Mouse (Mus musculus): ENCODE measurements around the gene Plekhh2.

Plekhh2 gene

DNA sequence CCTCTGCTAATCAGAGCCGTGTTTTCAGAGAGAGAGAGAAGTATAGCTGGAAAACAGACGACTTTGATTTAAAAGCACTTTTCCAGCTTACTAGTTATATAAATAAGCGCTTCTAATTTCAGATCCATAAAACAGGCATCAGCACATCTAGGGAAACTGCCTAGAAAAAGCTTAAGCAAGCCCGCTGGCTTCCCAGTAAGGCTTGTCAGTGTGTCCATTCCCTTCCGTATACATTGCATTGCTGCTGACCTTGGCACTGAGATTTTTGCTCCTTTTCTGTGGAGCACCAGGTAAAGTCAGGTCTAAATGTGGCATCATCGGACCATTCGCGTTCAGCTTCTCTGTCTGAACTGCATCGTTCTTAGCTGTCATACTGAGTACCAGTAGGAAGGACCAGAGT, 130.6 kb downstream of the Plekhh2 start:
- no peak for DNase-seq (ENCODE audit: low spot score in 2 of 2)

DNA sequence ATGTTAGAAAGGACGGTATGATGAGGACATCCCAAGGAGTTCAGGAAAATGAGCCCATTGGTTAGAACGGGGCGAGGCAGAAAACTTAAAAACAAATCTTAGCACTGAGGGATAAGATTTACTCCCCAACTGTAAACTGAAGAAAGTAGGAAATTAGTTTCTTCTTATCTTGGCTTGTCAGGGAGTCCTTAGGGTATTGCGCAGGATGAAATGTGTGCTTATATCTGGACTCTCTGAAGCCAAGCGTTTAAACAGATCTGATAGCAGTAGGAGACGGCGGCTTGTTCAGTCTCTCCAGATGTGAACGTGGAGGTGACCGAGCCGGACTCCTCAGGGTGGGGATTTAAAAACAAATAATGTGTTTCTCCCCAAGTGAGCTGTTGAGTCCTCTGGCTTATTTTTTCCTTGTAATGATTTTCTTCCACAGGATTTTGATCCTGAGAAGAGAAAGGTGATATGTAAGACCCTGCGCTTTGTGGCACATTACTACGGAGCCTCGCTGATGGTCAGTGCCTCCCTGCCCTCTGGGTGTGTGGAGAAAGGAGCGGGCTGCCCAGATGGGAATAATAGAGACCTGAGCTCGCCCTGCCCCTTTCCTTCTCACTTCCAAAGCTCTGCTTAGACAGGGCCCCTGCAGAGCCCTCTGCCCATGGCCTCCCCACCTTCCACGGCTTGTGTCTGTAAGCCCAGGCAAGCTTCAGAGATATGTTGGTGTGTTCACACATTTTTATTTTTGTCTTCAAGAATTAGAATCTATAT, 132.8 kb downstream of the Plekhh2 start:
- no peak for DNase-seq (ENCODE audit: low spot score in 2 of 2)

DNA sequence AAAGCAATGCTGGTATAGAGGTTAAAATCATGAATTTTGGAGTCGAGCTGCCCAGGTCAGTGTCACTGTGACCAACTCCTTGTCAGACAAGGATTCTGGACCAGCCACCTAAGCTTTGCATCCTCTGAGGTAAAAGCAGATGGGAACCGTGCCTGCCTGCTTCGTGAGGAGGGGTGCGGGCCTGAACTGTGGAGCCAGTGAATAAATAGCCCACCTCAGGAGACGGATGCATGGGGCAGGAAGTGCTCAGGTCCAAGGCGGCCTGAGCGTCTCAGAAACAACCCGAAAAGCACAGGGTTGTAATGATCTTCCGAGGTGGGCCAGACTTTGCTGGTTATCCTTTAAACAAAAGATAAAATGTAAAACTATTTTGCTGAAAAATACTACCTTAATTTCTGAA, 133.4 kb downstream of the Plekhh2 start:
- DNase-seq (ENCODE audit: low spot score in 2 of 2), result no peak

DNA sequence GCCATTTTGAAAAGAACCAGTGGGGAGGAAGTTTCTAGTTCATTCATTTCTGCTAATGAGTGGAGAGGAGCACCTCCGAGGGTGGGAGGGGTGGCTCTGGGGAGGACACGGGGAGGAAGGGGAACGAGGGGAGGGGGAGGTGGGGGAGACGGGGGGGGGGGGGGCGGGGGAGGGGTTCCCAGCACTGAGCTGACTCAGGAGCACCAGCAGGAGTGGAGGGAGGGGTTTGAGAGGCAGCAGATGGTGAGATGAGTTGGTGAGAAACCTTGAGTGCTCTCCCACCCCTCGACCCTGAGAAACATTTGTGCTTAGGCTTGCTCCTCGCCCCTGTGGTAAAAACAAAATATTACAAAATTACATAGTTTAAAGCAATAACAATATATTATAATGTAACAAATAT, 134.2 kb downstream of the Plekhh2 start:
- no peak for DNase-seq (ENCODE audit: low spot score in 2 of 2)

DNA sequence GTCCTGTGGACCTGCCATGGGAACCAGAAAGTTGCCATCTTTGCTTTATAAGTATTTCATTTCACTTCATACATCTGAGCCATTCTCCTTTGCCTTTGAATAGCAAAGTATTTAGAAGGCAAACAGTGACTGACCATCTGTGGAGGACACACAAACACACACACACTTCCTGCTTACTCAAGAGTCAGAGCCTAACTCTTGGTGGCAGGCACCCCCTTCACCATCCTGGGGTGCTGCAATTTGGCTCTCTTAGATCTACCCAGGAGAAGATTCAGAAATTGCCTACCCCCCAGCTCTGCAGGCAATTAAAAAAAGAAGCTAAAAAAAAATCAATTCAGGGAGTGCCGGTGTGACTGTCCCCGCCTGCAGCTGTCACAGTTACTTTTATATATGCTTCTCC, 134.8 kb downstream of the Plekhh2 start:
- DNase-seq (ENCODE audit: low spot score in 2 of 2), result no peak

DNA sequence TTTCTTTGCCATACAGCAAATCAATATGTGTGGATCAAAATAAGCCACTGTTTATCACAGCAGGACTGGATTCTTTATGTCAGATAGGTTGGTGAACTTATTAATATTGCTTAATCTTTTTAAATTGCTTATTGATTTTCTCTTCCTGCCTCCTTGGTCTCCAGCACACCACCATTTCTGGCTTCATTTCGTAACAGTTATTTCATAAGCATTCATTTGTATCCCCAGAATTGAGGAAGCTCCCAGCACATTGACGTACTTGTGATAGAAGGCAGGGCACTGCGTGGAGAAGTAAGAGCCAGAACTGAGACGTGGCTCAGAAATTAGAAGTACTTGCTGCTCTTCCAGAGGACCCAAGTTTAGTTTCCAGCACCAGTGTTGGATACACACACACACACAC, 135.9 kb downstream of the Plekhh2 start:
- no peak for DNase-seq (ENCODE audit: low spot score in 2 of 2)

DNA sequence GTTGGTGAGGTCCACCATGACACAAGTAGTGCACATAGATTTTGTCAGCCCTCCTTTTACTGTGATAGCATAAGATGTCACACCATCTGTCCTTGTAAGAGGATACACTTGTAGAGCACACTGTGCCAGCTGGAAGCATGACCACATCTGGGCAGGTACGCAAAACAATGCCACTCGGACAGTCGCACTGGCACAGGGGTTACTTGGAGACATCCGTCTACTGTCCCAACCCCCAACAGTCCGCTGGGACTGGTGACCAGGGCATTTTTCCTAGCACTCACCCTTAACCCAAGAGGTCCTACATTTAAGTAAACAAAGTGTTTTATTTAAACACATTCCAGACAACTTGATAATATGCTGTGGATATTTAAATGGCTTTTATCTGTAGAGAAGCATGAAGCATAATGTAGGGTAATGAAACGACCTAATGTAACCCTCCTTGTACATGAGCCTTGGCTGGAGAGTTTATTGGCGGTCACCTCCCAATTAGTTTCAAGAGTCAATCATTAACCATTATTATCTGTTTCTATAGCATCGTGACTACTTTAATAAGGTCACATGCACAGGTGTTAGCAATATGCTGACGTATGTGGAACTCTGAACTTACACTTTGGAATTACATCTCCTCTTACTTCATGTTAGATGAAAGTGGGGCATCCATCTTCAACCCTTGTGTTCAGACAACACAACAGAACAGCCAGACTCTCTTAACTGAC, 138.8 kb downstream of the Plekhh2 start:
- no peak for DNase-seq (ENCODE audit: low spot score in 2 of 2)

DNA sequence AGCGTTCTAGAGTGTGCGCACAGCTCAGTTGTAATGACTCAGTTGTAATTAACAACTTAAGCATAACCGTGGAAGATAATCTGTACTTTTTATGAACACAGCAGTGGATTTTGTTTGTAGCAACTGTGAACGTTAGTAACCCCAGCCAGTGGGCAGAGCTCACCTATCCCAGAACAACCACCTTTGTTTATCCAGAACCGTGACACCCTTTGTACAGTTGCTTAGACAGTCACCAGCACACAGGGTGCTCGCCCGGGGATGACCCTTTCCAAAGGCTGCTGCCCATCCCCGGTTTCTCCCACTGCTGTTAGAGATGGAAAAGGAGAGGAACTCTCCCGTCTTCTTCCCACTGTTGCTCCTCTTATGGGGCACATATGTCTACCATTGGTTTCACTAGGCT, 141.8 kb downstream of the Plekhh2 start:
- DNase-seq (ENCODE audit: low spot score in 2 of 2), result no peak

DNA sequence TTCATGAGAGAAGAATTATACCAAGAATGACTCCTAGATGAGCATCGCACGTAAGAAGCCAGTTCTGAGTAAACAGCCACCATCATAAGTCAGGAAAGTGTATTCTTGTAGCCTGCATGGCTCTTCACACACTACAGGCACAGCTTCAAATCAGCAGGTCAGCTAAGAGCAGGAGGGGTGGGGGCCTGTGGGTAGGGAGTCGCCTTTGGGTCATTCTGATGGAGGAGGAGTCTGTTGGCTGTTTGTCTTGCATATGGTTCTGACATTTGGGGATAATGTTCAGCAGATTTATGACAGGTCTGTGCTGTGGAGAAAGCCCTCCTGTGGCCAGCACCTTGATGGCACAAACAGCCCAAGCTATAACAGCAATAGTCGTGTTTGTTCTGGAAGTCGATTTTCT, 144.5 kb downstream of the Plekhh2 start:
- DNase-seq (ENCODE audit: low spot score in 2 of 2), result no peak

DNA sequence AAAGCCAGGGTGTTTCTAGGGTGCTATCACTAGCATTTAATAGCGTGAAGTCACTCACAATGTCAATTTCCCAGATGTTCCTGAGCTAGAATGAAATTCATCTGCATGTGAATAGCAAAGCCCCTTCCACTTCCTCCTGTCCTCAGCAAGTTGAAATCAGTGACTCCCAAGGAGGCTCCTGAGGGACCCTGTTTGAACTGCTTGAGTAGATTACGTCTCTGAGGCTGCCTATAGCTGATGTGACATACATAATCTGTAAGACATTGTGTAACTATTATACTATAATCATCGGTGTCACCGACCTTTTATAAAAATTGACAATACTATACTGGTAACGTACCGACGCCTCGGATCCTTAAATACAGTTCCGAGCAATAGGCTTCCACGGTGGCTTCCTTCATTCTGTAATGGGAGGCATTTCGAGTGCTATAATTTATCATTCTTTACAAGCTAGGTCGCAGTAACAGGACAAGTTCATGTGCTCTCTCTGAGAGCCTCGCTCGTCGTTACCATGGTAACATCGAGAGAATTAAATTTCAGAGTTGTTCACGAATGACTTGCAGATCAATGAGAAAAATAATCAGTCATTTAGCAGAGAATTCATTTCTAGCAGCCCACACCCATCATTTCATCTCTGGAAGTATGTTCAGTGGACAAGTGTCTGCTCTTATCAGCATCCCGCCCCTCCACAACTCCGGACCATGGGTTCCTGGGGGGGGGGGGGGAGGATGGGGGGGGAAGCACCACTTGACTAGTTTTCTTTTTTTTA, 145.1 kb downstream of the Plekhh2 start:
- DNase-seq (ENCODE audit: low spot score in 2 of 2), result no peak

DNA sequence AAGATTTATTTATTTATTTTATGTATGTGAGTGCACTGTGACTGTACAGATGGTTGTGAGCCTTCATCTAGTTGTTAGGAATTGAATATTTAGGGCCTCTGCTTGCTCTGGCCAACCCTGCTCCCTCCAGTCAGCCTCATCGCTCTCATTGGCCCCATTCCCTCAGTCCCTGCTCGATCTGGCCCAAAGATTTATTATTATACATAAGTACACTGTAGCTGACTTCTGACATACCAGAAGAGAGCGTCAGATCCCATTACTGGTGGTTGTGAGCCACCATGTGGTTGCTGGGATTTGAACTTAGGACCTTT, 145.7 kb downstream of the Plekhh2 start:
- DNase-seq (ENCODE audit: low spot score in 2 of 2), result no peak

DNA sequence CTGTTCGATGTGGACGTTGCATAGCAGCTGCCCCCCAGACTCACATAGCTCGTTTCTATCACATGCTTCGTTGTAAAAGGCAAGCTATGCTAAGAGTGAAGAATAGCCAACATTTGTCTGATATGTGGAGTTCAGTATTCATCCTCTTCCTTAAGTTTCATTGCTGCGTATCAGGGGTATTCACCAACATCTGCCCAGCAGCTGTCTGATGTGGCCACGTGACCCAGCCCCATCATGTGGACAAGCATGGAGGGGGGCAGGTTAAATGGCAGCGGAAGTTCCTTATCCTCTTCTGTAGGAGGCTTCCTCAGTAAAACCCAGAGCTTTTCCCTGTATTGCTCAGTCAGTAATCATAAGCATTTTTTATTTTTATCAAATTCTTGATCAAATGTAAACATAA, 146.1 kb downstream of the Plekhh2 start:
- DNase-seq (ENCODE audit: low spot score in 2 of 2), result no peak

DNA sequence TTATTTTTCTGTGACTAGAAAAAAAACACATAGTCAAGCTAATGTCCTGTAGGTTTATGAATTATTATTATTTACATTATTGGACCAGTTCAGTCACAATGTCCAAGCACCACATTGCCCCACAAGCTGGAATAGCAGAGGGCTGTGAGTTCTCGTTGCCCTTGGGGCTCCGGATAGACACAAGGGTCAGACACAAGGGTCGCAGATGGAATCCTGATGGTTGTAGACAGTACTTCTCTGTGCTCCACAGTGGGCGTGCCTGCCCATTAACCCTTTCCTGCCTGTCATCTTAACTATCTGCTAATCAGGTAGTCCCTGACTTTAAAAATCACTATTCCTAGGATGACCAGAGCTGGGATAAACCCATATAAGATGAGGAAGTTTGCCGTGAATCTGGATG, 146.5 kb downstream of the Plekhh2 start:
- no peak for DNase-seq (ENCODE audit: low spot score in 2 of 2)

DNA sequence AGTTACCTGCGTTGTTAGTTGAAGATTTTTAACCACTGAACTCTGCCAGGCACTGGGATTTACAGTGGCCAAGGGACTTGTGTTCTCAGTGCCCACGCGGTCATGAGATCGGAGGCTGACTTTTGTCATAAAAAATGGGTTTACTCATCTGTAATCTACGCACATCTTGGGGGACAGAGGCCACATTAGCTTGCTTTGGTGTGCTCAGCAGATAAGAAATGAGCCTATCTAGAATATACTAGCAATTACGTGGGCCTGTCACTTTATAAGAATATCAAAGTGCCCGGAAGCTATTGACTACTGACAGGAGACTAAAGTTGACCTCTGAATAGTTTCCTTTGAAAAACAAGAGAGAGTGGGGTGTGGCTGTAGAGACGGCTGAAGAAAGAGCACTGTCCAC, 147.3 kb downstream of the Plekhh2 start:
- no peak for DNase-seq (ENCODE audit: low spot score in 2 of 2)

DNA sequence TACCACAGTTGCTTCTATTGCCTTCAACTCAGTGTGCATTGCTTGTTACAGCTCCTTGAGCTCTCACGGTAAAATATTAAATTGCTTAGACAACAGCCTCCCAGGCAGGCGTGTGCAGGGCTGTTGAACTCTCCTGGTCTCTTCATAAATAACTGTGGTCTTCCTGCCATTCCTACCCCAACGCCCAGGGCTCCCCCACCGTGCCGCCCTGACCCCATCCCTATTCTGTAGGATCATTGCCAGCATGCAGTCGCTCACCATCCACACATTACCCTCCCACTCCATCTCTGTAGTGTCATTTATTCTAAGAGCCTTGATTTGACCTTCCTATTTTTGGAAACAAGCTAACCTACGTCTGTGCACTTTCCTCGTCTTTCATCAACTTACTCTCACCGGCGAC, 153.4 kb downstream of the Plekhh2 start:
- no peak for DNase-seq (ENCODE audit: low spot score in 2 of 2)

DNA sequence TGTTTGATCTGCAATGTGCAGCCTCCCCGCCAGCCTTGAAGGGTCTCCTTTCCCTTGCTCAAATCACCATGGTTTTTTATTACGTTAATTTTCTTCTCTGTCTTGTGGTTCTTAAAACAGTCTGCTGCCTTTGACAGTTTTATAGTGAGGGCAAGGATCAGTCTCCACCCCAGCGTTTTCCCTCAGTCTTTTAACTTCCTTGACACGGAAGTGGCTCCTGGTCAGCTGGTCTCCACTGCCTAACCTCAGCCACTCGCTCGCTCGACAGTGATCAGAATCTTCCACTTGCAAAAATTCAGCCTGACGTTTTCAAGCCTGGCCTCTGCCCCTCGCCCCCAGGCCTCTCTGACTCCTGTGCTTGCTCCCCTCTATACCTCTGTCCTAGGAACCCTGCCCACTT, 154.0 kb downstream of the Plekhh2 start:
- no peak for DNase-seq (ENCODE audit: low spot score in 2 of 2)

DNA sequence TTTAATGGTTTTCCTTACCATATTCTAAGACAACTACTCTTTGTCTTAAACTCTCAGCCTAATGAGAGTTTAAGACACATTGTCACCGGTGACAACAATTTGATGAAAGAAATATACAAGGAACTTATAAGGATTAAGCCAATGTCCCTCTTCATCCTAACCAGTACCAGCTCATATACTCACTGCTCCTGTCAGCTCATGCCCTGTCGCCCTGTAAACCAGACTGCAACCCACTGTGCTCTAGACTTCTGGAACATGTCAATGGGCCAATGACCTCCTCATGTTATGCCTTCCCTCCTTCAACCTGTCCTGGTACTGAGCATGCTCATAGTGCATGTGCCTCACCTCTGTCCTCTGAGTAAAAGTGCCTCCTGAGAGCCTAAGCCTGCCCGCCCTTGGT, 156.2 kb downstream of the Plekhh2 start:
- no peak for DNase-seq (ENCODE audit: low spot score in 2 of 2)
